Mouse (Mus musculus) adrenal gland, postnatal 4 days (tissue): ENCODE measurements around the gene Spg21. TPM values are rescaled to one million over a fixed set of nuclear protein-coding genes. Genes with fewer than 3 reads are reported as not detected.

Experiments used
- DNase-seq, 2 experiments: peaks; one replicate each; pipeline ENCODE4 v3.0.0; 2021 to 2022; ENCODE audit warnings: low spot score in 2 of 2, mixed read lengths in 2 of 2
- total RNA-seq, 2 experiments: library from RNA; stranded (reverse); gene quantifications; 2 replicates each; pipeline ENCODE4 v1.2.3; 2021

Spg21 gene
- total RNA-seq, 2 experiments from 2014 or later, result 53.9 to 67.0 TPM

DNA sequence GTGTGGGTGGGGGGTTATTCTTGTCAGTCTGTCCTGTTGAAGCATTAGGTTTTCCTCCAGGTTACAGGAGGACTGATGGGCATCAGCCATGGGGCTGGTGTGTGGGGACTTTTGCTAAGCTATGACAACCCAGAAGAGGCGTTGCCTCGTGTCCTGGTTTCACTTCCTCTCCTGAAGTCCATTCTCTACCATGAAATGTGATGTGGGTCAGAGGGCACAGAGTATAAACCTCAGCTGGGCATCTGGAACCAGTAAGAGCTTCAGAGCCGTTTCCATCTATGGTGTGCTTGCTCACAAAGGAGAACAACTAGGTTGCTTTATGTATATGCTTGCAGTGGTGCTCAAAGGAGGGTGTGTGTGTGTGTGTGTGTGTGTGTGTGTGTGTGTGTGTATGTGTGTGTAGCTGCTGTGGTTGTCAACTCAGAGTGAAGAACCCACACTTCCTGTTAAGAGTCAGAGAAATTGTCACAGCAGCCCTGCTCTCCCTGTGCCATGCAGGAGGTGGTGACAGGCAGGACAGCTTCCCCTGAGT, 74.5 kb downstream of the Spg21 start:
- no peak for DNase-seq

- DNase-seq, result no peak
Measured at GRCm38 (mm10) chr9:65535789-65536469, 75.2 kb downstream of the Spg21 start.

GRCm38 (mm10) chr9:65536491-65536890, 75.7 kb downstream of the Spg21 start:
- no peak for DNase-seq

Other genes with a start within 250 kb of the Spg21 start
- 1 to 10 TPM; 4.8 to 7.6 TPM for gene Cilp, start 195.8 kb upstream of the Spg21 start, total RNA-seq
- 10 to 100 TPM; 72.0 to 81.7 TPM for gene Clpx, start 166.7 kb upstream of the Spg21 start, total RNA-seq
- gene Pdcd7, start 114.8 kb upstream of the Spg21 start, total RNA-seq, result 10 to 100 TPM; 22.2 to 23.8 TPM
- under 1 TPM; 0.67 to 0.68 TPM for gene Ubap1l, start 99.9 kb upstream of the Spg21 start, total RNA-seq
- 1 to 10 TPM in 1 of 2 experiments, under 1 TPM in 1; 0.99 to 1.0 TPM for gene Kbtbd13, start 69.3 kb upstream of the Spg21 start, total RNA-seq
- 10 to 100 TPM; 12.3 to 13.7 TPM for gene Rasl12, start 62.4 kb upstream of the Spg21 start, total RNA-seq
- 1 to 10 TPM; 1.4 to 2.4 TPM for gene Slc51b, start 38.0 kb upstream of the Spg21 start, total RNA-seq
- gene Mtfmt, start 25.2 kb upstream of the Spg21 start, total RNA-seq, result 10 to 100 TPM; 18.1 to 20.4 TPM
- gene Ankdd1a, start 59.2 kb downstream of the Spg21 start, total RNA-seq, result 1 to 10 TPM; 1.1 to 1.3 TPM
- 10 to 100 TPM; 44.7 to 45.4 TPM for gene Plekho2, start 119.1 kb downstream of the Spg21 start, total RNA-seq
- gene Pif1, start 126.2 kb downstream of the Spg21 start, total RNA-seq, result 1 to 10 TPM; 4.8 to 4.9 TPM
- gene Rbpms2, start 168.7 kb downstream of the Spg21 start, total RNA-seq, result 10 to 100 TPM; 45.2 to 45.6 TPM
- gene Oaz2, start 207.1 kb downstream of the Spg21 start, total RNA-seq, result 100 to 1,000 TPM; 173 to 180 TPM